Mouse (Mus musculus): ENCODE results near the gene Calm3. TPM values are rescaled to one million over a fixed set of nuclear protein-coding genes. Genes with fewer than 3 reads are reported as not detected.

Calm3 gene
- polyA plus RNA-seq, 1 experiment: 452 TPM

DNA sequence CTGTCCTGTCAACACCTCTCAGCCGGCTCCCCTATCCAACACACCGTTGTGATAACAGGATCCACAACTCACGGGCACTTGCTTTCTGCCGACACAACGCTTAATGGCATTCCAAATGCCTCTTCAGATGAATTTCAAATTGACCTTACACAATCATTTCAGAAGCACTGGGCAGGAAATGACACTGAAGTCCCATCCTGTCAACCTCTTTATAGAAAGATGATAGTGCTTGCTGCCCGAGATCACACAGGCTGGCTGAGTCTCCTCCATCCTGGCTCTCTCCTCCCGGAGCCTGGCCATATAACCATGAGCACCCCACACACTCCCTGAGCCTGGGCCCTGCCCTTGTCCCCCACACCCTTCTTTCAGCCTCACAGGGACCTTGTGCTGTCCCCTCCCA is 16.1 kb downstream of the Calm3 start:
- Histone ChIP-seq H3K4me3 (ENCODE audit: low read depth, low read length) (peak overlapping the region; percentile 22), H3K27me3 (ENCODE audit: control insufficient read depth, insufficient read depth, low read length) (no peaks in the 10 kb centered on the region), H3K4me1 (ENCODE audit: control insufficient read depth, insufficient read depth, insufficient read length, low read length) (no peaks in the 10 kb centered on the region; the same call in 1 of the 2 replicates), H3K27ac (ENCODE audit: insufficient read depth, low read depth, low read length) (no peak overlapping the region), H3K36me3 (ENCODE audit: control insufficient read depth, insufficient read depth, low read length) (no peaks in the 10 kb centered on the region)
- 55% methylated on average over 7 of the region's 7 CpGs for WGBS
- TF ChIP-seq POLR2A (IDR thresholded peaks at IDR 0.05; ENCODE audit: low read depth, low read length): no peak

DNA sequence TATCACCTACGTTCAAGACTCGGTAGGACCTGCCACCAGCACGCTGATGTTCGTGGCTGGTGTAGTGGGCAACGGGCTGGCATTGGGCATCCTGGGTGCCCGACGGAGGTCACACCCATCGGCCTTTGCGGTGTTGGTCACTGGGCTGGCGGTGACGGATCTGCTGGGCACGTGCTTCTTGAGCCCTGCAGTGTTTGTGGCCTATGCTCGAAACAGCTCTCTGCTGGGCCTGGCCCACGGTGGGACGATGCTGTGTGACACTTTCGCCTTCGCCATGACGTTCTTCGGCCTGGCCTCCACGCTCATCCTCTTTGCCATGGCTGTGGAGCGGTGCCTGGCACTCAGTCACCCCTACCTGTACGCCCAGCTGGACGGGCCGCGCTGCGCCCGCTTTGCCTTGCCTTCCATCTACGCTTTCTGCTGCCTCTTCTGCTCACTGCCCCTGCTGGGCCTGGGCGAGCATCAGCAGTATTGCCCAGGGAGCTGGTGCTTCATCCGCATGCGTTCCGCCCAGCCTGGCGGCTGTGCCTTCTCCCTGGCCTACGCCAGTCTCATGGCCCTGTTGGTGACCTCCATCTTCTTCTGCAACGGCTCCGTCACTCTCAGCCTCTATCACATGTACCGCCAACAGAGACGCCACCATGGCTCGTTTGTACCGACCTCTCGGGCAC is 16.9 kb downstream of the Calm3 start:
- Histone ChIP-seq H3K4me3 (ENCODE audit: low read depth, low read length) (peak overlapping the region; percentile 20), H3K36me3 (ENCODE audit: control insufficient read depth, insufficient read depth, low read length) (no peaks in the 10 kb centered on the region), H3K27me3 (ENCODE audit: control insufficient read depth, insufficient read depth, low read length) (no peaks in the 10 kb centered on the region), H3K4me1 (ENCODE audit: control insufficient read depth, insufficient read depth, insufficient read length, low read length) (no peaks in the 10 kb centered on the region; the same call in 1 of the 2 replicates), H3K27ac (ENCODE audit: insufficient read depth, low read depth, low read length) (no peak overlapping the region)
- WGBS: 89% methylated on average over 41 of the region's 41 CpGs
- TF ChIP-seq CTCF (IDR thresholded peaks at IDR 0.05; ENCODE audit: extremely low read depth, insufficient read length, insufficient replicate concordance, low read depth, low read length) (no peak), POLR2A (IDR thresholded peaks at IDR 0.05; ENCODE audit: low read depth, low read length) (no peak)

- TF ChIP-seq POLR2A (IDR thresholded peaks at IDR 0.05; ENCODE audit: low read depth, low read length) (no peak), CTCF (IDR thresholded peaks at IDR 0.05; ENCODE audit: extremely low read depth, insufficient read length, insufficient replicate concordance, low read depth, low read length) (no peak)
- 27% methylated on average over 6 of the region's 6 CpGs for WGBS
- Histone ChIP-seq H3K27ac (ENCODE audit: insufficient read depth, low read depth, low read length) (no peak within 1 kb of the TSS), H3K27me3 (ENCODE audit: control insufficient read depth, insufficient read depth, low read length) (no peaks in the 10 kb centered on the region), H3K4me3 (ENCODE audit: low read depth, low read length) (peak within 1 kb of the TSS; percentile 20), H3K36me3 (ENCODE audit: control insufficient read depth, insufficient read depth, low read length) (no peaks in the 10 kb centered on the region), H3K4me1 (ENCODE audit: control insufficient read depth, insufficient read depth, insufficient read length, low read length) (no peaks in the 10 kb centered on the region; the same call in 1 of the 2 replicates)
These were observed 17.6 kb downstream of the Calm3 start, which contains the start of gene Ptgir for GRCm38 (mm10) chr7:16906281-16906680. TSS of gene Ptgir (plus strand) at chr7:16906490.

DNA sequence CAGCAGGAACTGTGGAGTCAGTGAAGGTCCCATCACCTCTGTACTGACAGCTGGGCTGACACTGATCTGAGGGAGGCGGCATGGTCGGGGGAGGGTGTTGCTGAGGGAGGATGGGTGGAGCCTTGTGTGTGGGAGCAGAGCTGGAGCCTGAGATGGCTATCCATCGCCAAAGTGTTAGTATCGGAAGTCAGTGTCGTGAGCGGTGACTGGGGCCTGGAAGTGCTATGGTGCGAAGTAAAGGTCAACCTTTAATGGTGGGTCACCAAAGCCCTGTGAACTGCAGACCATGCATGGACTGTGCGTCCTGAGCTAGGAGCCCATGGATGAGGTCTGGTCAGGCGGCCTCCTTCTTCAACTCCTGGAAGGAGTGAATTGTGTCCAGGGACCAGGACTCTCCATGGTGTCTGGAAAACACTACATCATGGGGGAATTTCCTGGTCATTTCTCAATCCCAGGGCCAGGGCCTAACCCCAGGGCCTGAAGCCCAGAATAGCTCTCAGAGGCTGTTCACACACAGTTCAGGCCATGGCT is 18.4 kb downstream of the Calm3 start:
- no peak overlapping the region for H3K27ac ChIP-seq (ENCODE audit: insufficient read depth, low read depth, low read length)
- no peaks in the 10 kb centered on the region; the same call in 1 of the 2 replicates for H3K4me1 ChIP-seq (ENCODE audit: control insufficient read depth, insufficient read depth, insufficient read length, low read length)
- H3K27me3 ChIP-seq (ENCODE audit: control insufficient read depth, insufficient read depth, low read length): no peaks in the 10 kb centered on the region
- 66% methylated on average over 9 of the region's 9 CpGs for WGBS
- TF ChIP-seq POLR2A (IDR thresholded peaks at IDR 0.05; ENCODE audit: low read depth, low read length): no peak
- no peak for TF ChIP-seq CTCF (IDR thresholded peaks at IDR 0.05; ENCODE audit: extremely low read depth, insufficient read length, insufficient replicate concordance, low read depth, low read length)
- no peaks in the 10 kb centered on the region for H3K36me3 ChIP-seq (ENCODE audit: control insufficient read depth, insufficient read depth, low read length)
- no peak overlapping the region for H3K4me3 ChIP-seq (ENCODE audit: low read depth, low read length)

- 67% methylated on average over 9 of the region's 10 CpGs for WGBS
- TF ChIP-seq POLR2A (IDR thresholded peaks at IDR 0.05; ENCODE audit: low read depth, low read length) (no peak), CTCF (IDR thresholded peaks at IDR 0.05; ENCODE audit: extremely low read depth, insufficient read length, insufficient replicate concordance, low read depth, low read length) (no peak)
- Histone ChIP-seq H3K4me1 (ENCODE audit: control insufficient read depth, insufficient read depth, insufficient read length, low read length) (no peaks in the 10 kb centered on the region; the same call in 1 of the 2 replicates), H3K4me3 (ENCODE audit: low read depth, low read length) (no peak overlapping the region), H3K27ac (ENCODE audit: insufficient read depth, low read depth, low read length) (no peak overlapping the region), H3K27me3 (ENCODE audit: control insufficient read depth, insufficient read depth, low read length) (no peaks in the 10 kb centered on the region), H3K36me3 (ENCODE audit: control insufficient read depth, insufficient read depth, low read length) (no peaks in the 10 kb centered on the region)
These were observed 19.7 kb downstream of the Calm3 start for GRCm38 (mm10) chr7:16904120-16904675.

GRCm38 (mm10) chr7:16903439-16903955 is 20.4 kb downstream of the Calm3 start:
- no peak overlapping the region for H3K27ac ChIP-seq (ENCODE audit: insufficient read depth, low read depth, low read length)
- H3K27me3 ChIP-seq (ENCODE audit: control insufficient read depth, insufficient read depth, low read length): no peaks in the 10 kb centered on the region
- WGBS: 74% methylated on average over 2 of the region's 2 CpGs
- TF ChIP-seq CTCF (IDR thresholded peaks at IDR 0.05; ENCODE audit: extremely low read depth, insufficient read length, insufficient replicate concordance, low read depth, low read length) (no peak), POLR2A (IDR thresholded peaks at IDR 0.05; ENCODE audit: low read depth, low read length) (no peak)
- H3K4me1 ChIP-seq (ENCODE audit: control insufficient read depth, insufficient read depth, insufficient read length, low read length): no peaks in the 10 kb centered on the region
- no peaks in the 10 kb centered on the region for H3K36me3 ChIP-seq (ENCODE audit: control insufficient read depth, insufficient read depth, low read length)
- no peak overlapping the region for H3K4me3 ChIP-seq (ENCODE audit: low read depth, low read length)

GRCm38 (mm10) chr7:16900526-16900925 is 23.4 kb downstream of the Calm3 start:
- Histone ChIP-seq H3K27me3 (ENCODE audit: control insufficient read depth, insufficient read depth, low read length) (no peaks in the 10 kb centered on the region), H3K36me3 (ENCODE audit: control insufficient read depth, insufficient read depth, low read length) (no peaks in the 10 kb centered on the region), H3K4me3 (ENCODE audit: low read depth, low read length) (no peak overlapping the region), H3K27ac (ENCODE audit: insufficient read depth, low read depth, low read length) (no peak overlapping the region), H3K4me1 (ENCODE audit: control insufficient read depth, insufficient read depth, insufficient read length, low read length) (no peaks in the 10 kb centered on the region)
- TF ChIP-seq CTCF (IDR thresholded peaks at IDR 0.05; ENCODE audit: extremely low read depth, insufficient read length, insufficient replicate concordance, low read depth, low read length) (no peak), POLR2A (IDR thresholded peaks at IDR 0.05; ENCODE audit: low read depth, low read length) (no peak)
- WGBS: 46% methylated on average over 5 of the region's 5 CpGs
